Mouse (Mus musculus) right cerebral cortex, postnatal 25 days (tissue): ENCODE results near the gene Grifin.
A peak's percentile ranks its signal among the peaks of the same experiment; 100 is the strongest.

ENCODE experiments used
- DNase-seq: peaks from one replicate; pipeline ENCODE4 v3.0.0; 2022

Gene Grifin

GRCm38 (mm10) chr5:140583732-140584368 lies 19.0 kb upstream of the Grifin start:
- DNase-seq = no peak

- no peak for DNase-seq
These were observed 18.3 kb upstream of the Grifin start for GRCm38 (mm10) chr5:140582995-140583731.

- no peak for DNase-seq
These were observed 16.7 kb upstream of the Grifin start for GRCm38 (mm10) chr5:140581569-140581968.

DNA sequence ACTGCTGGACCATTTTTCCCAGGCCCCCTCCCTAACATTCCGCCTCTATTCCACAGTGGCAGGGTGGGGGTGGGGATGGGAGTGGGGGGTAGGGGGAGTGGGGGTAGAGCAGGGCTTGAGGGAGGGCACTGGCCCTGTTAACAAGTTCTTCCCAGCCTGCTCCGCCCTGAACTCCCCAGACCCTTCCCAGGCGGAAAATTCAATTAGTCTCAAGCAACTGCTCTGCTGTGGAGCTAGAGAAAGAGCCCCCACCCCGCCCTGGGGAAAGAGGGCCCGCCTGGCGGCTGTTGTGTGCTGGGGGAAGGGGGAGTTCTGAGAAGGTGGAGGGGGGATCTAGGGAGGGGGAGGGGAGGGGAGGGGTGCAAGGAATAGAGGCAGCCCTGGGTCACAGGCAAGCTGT lies 14.9 kb upstream of the Grifin start:
- DNase-seq = no peak

DNA sequence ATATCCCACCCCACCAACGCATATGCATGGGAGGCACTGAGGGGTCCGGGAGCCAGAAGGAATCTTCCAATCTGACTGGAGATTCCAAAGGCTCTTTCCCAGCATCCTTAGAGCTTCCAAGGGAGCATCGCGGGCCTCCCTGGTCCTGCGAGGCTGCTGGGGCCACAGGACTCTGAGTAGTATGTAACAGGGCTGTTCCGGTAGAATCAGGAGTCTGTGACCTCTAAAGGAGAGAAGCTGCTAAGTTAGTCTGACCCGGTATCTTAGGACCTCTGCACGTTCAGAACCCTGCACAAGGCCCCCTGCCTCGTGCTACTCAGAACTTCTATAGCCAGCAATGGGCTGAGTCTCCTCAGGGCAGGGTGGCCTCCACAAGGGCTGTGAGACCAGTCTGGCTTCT lies 14.3 kb upstream of the Grifin start:
- no peak for DNase-seq

DNA sequence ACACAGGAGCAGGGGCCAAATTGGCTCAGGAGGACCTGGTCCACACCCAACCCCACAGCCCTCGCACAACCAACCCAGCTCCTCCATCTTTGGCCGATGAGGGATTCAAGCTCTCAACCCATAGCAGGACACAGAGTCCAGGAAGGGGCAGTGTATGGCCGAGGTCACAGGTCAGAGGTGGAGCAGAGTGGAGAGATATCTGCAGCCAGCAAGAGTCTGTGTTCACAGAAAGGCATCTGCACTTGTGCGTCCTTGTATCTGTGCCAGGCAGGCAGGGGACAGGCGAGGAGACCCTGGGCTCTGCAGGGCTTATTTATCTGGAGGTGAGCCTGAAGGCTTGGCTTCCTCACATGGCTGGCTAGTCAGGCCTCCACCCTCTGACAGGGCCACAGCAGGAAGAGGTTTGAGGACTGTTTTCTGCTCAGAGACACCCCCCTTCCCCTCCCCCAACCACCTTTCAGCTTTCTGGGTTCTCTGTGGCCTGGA lies 10.6 kb upstream of the Grifin start:
- DNase-seq = no peak

DNA sequence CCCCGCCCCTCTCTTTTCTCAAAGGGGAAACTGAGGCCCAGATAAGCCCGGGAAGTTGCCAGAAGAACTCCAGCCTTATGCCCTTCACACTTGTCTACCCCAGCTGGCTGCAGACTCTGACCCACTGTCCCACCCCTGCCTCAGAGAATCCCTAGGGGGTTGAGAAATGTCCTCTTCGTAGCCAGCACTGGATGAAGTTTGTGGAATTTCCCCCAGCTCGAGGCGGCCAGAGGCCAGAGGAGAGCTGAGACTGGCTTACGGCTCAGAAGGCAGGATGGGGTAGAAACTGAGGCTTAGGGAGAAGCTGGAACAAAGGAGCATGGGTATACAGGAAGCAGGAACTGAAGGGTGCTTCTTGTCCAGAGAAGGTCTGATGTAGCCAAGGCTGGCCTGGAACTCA lies 7.7 kb upstream of the Grifin start:
- DNase-seq = no peak

DNA sequence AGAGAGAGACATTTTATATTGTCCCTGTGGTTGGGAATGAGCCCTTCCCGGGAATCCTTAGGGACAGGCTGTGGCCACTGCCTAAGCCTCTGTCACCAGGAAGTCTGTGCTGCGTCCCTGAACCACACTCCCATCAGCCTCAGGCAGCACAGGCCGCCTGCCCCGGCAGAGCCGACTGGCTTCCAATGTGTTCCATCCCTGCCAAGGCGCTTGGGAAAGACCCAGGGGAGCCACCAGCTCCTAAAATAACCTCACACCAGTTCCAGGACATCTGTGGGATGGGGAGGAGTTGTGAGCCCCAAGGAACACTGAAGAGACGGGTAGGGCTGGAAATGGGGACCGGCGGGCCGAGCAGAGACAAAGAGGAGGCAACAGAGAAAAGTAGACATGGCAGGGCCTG lies 6.8 kb upstream of the Grifin start:
- DNase-seq = no peak

- DNase-seq = no peak
These were observed 6.3 kb upstream of the Grifin start for GRCm38 (mm10) chr5:140571201-140571600.

DNA sequence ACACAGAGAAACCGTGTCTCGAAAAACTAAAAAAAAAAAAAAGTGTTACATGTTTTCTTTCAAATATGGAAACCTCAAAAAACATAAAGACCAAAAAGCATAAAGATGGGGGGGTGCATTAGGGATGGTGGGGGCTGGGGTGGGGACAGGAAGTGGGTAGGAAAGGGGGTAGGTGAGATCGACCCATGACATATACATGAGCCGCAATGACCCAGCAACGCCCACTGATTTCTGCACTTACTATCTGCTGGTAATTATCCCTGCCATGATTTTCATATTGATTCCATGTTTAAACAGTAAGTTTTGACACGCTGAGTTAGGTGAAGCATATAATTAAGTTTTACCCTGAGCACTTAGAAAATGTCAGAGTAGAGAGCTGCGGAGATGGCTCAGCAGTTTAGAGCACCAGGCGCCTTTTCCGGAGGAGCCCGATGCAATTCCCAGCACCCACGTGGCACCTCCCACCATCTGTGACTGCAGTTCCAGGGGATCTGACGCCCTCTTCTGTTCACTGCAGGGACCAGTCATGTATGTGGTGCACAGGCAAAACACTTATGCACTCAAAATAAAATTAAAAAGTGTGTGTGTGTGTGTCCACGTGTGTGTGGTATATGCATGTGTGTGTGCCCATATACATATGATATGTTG lies 5.5 kb upstream of the Grifin start:
- DNase-seq = no peak

- DNase-seq = no peak
These were observed 4.2 kb upstream of the Grifin start for GRCm38 (mm10) chr5:140569032-140569595.

DNA sequence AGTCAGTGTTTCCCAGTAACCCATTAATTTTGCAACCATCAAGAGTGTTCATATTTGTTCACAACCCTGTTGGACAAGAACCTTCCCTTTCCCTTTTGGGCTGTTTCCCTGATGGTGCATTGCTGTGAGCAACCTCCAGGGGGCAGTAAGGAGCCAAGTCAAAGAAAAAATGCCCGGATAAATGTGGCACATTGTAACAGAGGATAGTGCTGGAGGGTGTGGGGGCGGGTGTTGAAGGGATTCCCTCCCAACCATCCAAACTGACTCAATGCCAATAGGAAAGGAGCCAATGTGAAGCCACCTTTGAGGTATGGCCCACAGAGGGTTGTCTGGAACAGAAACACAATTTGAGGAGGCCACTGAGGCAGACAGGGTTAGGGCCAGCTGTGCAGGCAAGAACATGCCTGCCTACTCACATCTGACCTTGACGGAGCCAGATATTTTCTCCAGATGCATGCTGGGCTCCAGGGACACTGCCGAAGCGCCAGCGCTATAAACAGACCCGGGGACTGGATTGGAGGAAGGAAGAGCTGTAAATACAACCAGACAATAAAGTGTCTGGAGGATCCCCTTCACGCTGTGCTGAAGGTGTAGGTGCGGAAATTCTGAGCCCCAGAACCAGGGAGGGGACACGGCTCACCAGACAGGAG lies 3.6 kb upstream of the Grifin start:
- peak; percentile 36 for DNase-seq

GRCm38 (mm10) chr5:140567751-140568150 lies 2.9 kb upstream of the Grifin start:
- DNase-seq = no peak

GRCm38 (mm10) chr5:140567321-140567720 lies 2.5 kb upstream of the Grifin start:
- no peak for DNase-seq

DNA sequence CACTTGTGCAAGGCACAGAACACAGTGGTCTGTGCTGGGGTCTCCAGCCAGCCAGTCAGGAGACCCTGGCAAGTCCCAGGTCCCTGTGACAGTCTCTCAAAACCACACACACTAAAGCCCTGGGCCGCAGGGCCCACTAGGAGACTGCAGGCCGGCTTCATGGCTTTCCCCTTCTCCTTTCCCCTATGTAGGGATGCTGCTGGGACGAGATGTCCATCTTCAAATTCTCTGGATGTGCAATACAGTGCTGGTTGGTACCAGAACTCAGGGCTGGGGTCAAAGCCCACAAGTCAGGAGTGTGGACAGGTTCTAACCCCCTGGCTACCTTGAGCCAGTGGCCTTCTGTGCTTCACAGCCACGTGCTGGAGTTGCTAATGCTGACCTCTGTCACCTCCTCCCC lies 1.4 kb upstream of the Grifin start:
- no peak for DNase-seq

DNA sequence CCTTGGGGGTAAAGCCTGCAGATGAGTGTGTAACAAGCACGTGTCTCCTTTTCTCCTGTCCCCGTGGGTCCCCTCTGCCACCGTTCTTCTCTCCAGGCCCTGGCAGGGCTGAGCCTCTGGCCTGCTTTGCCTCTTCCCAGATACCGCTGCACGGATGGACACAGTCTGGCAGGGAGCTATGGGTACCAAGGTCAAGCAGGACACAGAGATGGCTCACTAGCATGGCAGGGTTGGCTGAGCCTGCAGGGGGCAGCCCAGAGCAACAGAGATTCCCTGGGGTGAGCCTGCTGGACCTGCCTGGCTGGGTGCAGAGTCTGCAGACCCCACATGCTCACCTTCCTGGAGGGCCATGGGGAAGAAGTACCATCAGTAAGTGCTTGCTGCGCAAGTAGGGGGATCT lies 985 bp upstream of the Grifin start:
- peak; percentile 35 for DNase-seq

DNA sequence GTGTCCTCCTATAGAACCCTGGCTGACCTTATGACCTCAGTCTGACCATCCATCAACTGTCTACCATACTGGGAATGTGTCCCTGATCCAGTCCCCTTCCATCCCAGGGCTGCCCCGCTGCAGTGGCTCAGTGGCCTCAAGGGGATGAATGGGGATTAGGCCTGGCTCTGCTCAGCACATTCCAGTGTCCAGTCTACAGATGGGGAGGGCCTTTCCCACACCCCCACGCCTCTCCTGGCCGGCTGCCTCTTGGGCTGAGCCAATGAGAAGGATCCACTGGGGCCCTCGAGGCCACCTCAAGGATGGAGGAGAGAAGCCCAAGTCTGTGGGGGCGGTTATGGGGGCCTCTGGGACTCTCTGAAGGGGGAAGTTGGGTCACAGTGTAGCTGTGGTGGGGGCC lies 580 bp upstream of the Grifin start:
- no peak for DNase-seq

DNA sequence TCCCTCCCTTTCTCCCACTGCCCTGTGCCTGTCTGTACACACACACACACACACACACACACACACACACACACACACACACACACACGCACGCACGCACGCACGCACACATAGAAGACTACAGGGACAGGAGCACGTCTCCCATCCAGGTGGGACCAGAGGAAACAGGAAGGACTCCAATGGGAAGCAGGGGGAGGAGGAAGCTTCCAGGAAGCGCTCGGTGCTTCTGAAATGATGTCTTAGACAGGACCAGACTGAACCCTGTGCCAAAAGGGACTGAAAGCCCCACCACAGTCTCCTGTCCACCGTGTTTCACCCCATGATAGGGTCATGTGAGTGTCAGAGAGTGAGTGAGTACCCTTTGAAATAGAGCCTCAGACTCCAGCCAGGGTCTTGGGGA lies 2.3 kb downstream of the Grifin start:
- no peak for DNase-seq

DNA sequence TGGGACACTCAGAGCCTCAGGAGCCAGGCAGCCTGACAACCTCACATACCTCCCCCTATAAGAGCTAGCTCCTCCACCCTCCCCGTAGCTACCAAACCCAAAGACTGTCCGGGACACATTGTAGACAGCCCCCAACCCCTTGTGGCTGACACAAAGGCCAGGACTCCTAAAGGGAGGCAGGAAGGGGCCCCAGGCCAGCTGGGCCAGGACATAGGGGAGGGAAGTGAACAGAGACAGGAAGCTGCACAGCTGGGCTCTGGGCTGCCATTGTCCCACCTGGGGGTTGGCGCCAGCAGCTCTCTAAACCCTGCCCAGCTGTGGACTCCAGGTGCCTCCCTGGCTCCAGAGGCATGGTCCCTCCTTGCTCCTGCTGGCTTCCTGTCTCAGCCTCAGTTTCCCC lies 8.0 kb downstream of the Grifin start:
- no peak for DNase-seq

DNA sequence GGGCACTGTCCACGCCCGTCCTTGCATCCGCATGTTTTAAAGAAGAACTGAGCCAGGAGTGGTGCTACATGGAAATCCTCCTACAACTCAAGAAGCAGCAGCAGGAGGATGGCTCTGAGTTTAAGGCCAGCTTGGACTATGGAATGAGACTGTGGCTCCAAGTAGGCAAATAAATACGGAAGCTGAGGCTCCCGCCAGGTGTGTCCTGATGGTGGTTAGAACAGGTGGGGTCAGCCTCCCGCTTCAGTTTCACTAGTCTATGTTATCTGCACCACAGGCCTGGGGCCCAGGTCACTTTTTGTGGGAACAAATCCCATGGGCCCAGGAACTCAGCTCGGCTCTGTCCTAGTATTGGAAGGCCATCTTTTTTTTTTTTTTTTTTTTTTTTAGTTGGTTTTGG lies 11.2 kb downstream of the Grifin start:
- no peak for DNase-seq

GRCm38 (mm10) chr5:140549306-140550047 lies 15.4 kb downstream of the Grifin start:
- DNase-seq = no peak

DNA sequence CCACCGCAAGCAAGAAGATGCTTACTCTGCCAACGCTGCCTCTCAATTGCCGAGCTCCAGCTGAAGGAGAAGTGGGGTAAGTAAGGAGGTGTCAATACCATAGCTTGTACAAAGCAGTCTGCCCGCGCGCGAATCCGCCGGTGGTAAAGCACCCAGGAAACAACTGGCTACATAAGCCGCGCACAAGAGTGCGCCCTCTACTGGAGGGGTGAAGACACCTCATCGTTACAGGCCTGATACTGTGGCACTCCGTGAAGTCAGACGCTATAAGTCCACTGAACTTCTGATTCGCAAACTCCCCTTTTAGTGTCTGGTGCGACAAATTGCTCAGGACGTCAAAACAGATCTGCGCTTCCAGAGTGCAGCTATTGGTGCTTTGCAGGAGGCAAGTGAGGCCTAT lies 18.5 kb downstream of the Grifin start:
- no peak for DNase-seq

DNA sequence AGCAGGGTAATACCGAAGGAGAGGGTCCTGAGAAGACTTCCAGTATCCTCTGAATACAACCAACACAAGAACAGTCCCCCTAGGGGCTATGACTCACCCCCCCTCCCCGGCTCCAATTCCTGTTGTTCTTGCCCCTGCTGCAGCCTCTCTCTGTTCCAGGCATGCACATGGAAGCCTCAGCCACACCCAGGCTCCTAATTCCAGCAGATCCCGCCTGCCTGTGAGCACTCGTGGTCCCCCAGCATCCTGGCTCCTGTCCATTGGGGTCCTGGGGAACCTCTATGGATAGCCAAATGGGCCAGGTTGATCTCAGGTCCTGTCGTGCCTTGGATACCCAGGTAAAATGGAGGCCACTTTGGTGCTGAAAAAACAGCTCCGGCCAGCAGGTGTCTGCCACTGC lies 19.2 kb downstream of the Grifin start:
- no peak for DNase-seq
